Mouse (Mus musculus) lung, postnatal 4 days (tissue): ENCODE data around the gene Olfr464.
"Not testable (repeated sequence)": the region's sequence is repeated elsewhere in the genome, so short reads cannot be mapped to it uniquely, and the experiment has no call there.

Experiments
- DNase-seq, 2 experiments: peaks; one replicate each; pipeline ENCODE4 v3.0.0; 2021

Gene Olfr464

DNA sequence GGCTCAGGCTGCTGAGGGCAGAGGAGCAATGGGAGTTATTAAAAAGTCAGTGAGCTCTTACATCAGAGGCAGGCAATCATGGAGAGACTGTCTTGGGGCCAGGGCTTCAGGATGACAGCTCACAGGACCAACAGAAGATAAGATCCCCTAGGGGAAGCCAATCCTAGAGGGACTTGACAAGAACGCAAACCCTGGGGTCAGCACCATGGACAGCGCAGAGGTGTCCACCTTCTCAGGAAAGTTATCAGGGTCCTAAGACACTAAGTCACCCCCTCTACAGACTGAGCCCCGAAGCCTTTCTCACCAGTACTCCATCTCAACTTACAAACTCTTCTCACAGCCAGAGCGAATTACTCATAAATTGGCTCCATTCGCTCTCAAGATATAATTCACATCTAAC, at the start of gene Olfr464:
Olfr464 (minus strand) TSS at position 2 of the 400 bp plus-strand sequence.
- peak in 1 of 2 experiments; percentile 8 for DNase-seq

DNA sequence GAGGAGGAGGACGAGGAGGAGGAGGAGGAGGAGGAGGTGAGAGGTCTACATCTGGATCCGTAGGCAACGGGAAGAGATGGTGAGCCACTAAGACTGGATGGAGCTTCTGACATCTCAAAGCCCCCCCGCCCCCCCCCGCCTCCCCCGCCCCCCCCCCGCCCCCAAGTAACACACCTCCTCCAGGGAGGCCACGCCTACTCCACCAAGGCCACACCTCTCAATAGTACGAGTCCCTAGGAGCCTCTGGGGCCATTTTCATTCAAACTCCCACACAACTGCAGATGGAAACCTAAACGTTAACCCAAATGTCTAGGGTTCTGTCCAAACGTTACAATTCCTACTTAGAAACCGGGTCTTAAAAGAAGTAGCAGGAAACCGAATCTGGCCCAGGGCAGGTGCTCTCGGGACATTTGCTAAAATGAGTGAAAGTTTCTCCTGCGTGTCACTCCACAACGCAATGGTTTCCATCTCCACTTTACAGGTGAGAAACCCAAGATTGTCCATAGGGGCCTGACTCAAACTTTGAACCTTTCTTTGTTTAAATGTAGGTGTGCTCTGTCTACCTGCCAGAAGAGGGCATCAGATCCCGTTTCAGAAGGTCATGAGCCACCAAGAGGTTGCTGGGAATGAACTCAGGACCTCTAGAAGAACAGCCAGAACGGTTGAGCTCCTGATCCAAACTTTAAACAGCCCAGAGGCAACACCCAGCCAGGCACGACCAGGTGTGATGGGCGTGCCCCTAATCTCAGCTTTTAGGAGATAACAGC, 47.8 kb upstream of the Olfr464 start:
- DNase-seq = no peak

GRCm38 (mm10) chr11:87967692-87968289, 47.0 kb upstream of the Olfr464 start:
- peak; percentile 64 to 87 for DNase-seq

GRCm38 (mm10) chr11:87966214-87966613, 45.4 kb upstream of the Olfr464 start:
- no peak for DNase-seq

GRCm38 (mm10) chr11:87965293-87965692, 44.5 kb upstream of the Olfr464 start:
- DNase-seq = no peak

- no peak for DNase-seq
Measured at GRCm38 (mm10) chr11:87957066-87957465, 36.3 kb upstream of the Olfr464 start.

- no peak for DNase-seq
Measured at GRCm38 (mm10) chr11:87955144-87955543, 34.4 kb upstream of the Olfr464 start.

DNA sequence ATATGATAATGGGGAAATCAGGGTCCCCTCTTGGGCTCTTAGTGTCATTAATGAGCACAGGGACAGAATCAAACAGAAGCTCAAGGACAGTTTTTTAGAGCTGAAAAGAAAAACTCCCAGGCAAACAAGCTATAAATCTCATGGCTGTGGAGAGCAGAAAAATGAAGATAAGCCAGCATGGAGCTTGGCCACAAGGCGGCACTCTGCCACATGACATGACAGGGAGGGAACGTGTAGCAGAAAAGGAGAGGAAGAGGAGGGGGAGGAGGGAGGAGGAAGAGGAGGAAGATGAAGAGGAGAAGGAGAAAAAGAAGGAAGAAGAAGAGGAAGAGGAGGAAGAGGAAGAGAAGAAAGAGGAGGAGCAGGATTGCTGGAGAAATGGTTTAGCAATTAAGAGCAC, 29.2 kb upstream of the Olfr464 start:
- no peak for DNase-seq

- no peak for DNase-seq
Measured at GRCm38 (mm10) chr11:87935467-87935866, 14.7 kb upstream of the Olfr464 start.

DNA sequence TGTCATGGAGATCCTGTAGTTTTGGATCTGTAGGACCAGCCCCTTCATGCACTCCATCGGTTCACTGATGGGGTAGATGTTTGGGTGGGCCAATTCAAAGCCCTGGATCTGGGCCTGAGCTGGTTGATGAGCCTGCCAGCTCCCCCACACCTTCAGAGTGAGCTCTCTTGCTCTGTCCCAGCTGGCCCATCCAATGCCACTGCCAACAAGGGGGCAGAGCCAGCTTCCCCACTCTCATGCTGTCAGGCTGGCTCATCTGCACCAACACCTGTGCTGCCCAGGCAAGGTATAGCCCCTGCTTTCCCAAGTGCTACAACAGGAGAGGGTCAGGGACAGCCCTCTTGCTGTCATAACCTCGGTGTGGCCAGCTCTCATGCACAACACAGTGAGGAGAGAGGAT, 13.0 kb upstream of the Olfr464 start:
- DNase-seq = no peak

GRCm38 (mm10) chr11:87930348-87930747, 9.6 kb upstream of the Olfr464 start:
- no peak for DNase-seq

DNA sequence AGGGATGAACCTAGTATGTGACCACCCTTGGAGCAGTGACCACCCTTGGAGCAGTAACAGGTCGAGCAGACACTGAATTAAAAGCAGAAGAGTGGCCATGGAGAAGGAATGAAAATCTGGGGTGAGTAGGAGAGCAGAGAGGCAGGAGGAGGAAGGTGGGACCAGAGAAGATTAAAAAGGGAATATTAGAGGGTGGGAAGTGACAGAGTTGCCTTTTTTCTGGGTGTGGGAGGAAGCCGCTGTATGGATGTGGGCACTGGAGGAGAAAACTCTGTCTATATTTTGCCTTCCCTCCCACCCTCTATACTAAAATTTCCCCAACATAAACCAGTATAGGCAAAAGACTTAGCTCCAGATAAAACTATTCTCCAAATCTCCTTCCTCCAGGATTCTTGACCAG, 466 bp downstream of the Olfr464 start:
- DNase-seq = no peak

DNA sequence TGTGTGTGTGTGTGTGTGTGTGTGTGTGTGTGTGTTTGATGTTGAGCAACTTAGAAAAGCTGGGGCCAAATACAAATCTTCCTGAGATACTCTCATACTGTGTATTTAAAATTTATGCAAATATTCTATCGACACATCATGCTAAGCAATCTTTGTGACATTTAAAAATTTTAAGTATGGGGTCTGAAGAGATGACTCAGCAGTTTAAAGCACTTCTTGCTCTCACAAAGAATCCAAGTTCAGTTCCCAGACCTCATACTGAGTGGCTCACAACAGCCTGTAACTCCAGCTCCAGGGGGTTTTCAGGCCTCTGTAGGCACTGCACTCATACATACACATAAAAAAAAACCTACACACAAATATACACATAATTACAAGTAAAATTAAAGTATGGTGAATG, 4.8 kb downstream of the Olfr464 start:
- no peak for DNase-seq

GRCm38 (mm10) chr11:87904331-87904730, 16.4 kb downstream of the Olfr464 start:
- DNase-seq = no peak

DNA sequence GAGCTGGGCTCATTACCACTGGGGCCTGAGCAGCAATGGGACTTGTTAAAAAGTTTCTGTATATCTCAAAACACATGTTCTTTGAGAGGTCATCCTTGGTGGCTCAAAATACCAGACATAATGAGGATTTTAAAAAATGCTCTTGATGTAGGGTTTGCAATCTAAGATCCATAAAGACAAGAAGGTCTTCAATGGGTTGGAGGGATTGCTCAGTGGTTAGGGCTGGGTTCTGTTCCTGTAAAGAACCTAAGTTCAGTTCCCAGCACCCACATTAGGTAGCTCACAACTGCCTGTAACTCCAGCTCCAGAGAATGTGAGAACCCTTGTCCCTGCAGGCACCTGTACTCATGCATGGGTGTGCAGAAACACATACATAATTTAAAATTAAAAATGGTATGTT, 23.5 kb downstream of the Olfr464 start, which contains the start of gene Olfr463:
Olfr463 (minus strand) TSS at position 101 of the 400 bp plus-strand sequence.
- DNase-seq = no peak

GRCm38 (mm10) chr11:87892168-87892567, 28.6 kb downstream of the Olfr464 start, which contains the start of gene Olfr462:
Gene Olfr462, minus strand, starts transcription at chr11:87892268.
- DNase-seq = no peak

DNA sequence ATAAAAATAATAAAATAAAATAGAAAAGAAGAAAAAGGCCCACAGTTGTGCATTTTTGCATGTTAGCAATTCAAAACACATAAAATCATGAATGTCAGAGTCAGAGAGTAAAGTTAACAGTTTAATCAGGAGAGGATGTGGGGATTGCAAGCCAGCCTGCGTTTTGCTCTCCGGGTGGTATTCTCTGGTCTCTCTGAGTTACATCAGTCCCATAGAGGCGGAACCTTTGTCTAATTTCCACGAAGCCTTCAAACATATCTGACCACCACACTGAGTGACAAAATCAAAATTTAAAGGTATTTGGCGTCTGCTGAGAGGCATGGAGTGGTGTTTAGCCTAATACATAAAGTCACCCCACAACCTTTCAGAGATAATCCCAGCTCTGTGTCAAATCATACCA, 35.9 kb downstream of the Olfr464 start:
- no peak for DNase-seq

- DNase-seq = no peak
Measured at GRCm38 (mm10) chr11:87883493-87883892, 37.3 kb downstream of the Olfr464 start.

GRCm38 (mm10) chr11:87881714-87882113, 39.1 kb downstream of the Olfr464 start:
- no peak for DNase-seq

DNA sequence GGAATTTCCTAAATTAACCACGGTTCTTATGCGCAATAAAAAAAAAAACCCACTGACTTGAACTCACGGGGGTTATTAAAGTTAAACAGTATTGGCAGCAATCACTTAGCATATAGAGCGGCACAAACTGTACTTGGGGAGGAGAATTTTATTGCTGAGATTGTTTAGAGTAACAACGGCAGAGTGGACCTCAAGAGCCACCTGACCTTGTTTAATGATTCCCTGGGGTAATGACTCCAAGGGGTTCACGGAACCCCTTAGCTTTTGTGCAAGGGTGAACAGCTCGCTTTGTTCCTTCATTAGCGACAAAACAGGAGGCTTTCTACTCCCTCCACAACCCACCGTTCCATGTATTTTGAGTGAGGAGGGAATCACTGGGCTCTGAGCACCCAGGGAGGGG, 40.9 kb downstream of the Olfr464 start:
- no peak for DNase-seq

- DNase-seq = no peak
Measured at GRCm38 (mm10) chr11:87875436-87875835, 45.3 kb downstream of the Olfr464 start, which contains the start of gene Epx. Gene Epx, minus strand, starts transcription at chr11:87875536.

- DNase-seq = no peak
Measured at GRCm38 (mm10) chr11:87871766-87872165, 49.0 kb downstream of the Olfr464 start.

GRCm38 (mm10) chr11:87870096-87870495, 50.7 kb downstream of the Olfr464 start:
- DNase-seq = no peak

DNA sequence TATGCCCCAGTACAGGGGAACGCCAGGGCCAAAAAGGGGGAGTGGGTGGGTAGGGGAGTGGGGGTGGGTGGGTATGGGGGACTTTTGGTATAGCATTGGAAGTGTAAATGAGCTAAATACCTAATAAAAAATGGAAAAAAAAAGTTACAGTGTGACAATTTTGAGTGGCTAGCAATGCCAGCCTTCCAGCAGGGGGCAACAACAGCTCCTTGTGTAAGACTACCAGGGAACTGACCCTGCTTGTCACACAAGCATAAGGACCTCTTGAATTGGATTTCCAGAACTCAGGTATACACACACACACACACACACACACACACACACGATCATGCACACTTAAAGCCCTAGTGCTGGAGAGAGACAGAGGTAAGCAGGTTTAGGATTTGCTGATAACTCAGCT, 53.9 kb downstream of the Olfr464 start:
- DNase-seq = not testable (repeated sequence)
